Mouse (Mus musculus) CH12F3 (cell line): ENCODE results near the gene Afdn.
"Not testable (repeated sequence)": the region's sequence is repeated elsewhere in the genome, so short reads cannot be mapped to it uniquely, and the experiment has no call there.

Source experiments
- in situ Hi-C: fragments of 300-500 bp; cut with MboI; formaldehyde crosslinking; loops from 2 replicates; pipeline ENCODE4 v1.14.3; 2020; ENCODE audit warnings: low sequenced_read_pairs

The Afdn gene

GRCm38 (mm10) chr17:13865340-13865739 lies 105.0 kb downstream of the Afdn start:
- in situ Hi-C loops, result no loop called here

GRCm38 (mm10) chr17:13866951-13867351 lies 106.6 kb downstream of the Afdn start:
- in situ Hi-C loops, result no loop called here

- in situ Hi-C loops, result no loop called here
Measured at GRCm38 (mm10) chr17:13867475-13867874, 107.1 kb downstream of the Afdn start.

- in situ Hi-C loops, result no loop called here
Measured at GRCm38 (mm10) chr17:13870236-13870635, 109.9 kb downstream of the Afdn start.

GRCm38 (mm10) chr17:13874245-13874644 lies 113.9 kb downstream of the Afdn start:
- in situ Hi-C loops, result no loop called here

GRCm38 (mm10) chr17:13877460-13877859 lies 117.1 kb downstream of the Afdn start:
- in situ Hi-C loops, result no loop called here

- in situ Hi-C loops, result no loop called here
Measured at GRCm38 (mm10) chr17:13879731-13880130, 119.4 kb downstream of the Afdn start.

GRCm38 (mm10) chr17:13883540-13883939 lies 123.2 kb downstream of the Afdn start:
- in situ Hi-C loops, result no loop called here

- in situ Hi-C loops, result no loop called here
Measured at GRCm38 (mm10) chr17:13889818-13890434, 129.6 kb downstream of the Afdn start.

- in situ Hi-C loops, result no loop called here
Measured at GRCm38 (mm10) chr17:13890932-13891331, 130.6 kb downstream of the Afdn start.

GRCm38 (mm10) chr17:13898838-13899237 lies 138.5 kb downstream of the Afdn start:
- in situ Hi-C loops, result no loop called here

- in situ Hi-C loops, result no loop called here
Measured at GRCm38 (mm10) chr17:13899241-13899640, 138.9 kb downstream of the Afdn start.

- in situ Hi-C loops, result no loop called here
Measured at GRCm38 (mm10) chr17:13903793-13904192, 143.5 kb downstream of the Afdn start.

- in situ Hi-C loops, result no loop called here
Measured at GRCm38 (mm10) chr17:13907082-13907481, 146.7 kb downstream of the Afdn start.

GRCm38 (mm10) chr17:13907681-13908080 lies 147.3 kb downstream of the Afdn start:
- in situ Hi-C loops, result no loop called here

GRCm38 (mm10) chr17:13913951-13914350 lies 153.6 kb downstream of the Afdn start:
- in situ Hi-C loops, result no loop called here

- in situ Hi-C loops, result no loop called here
Measured at GRCm38 (mm10) chr17:13914531-13914930, 154.2 kb downstream of the Afdn start.

- in situ Hi-C loops, result no loop called here
Measured at GRCm38 (mm10) chr17:13920771-13921170, 160.4 kb downstream of the Afdn start.

- in situ Hi-C loops, result no loop called here
Measured at GRCm38 (mm10) chr17:13923418-13923817, 163.1 kb downstream of the Afdn start.

- in situ Hi-C loops, result no loop called here
Measured at GRCm38 (mm10) chr17:13924588-13924987, 164.2 kb downstream of the Afdn start.

GRCm38 (mm10) chr17:13925931-13926330 lies 165.6 kb downstream of the Afdn start:
- in situ Hi-C loops, result no loop called here

- in situ Hi-C loops, result no loop called here
Measured at GRCm38 (mm10) chr17:13930421-13930820, 170.1 kb downstream of the Afdn start.

- in situ Hi-C loops, result not testable (repeated sequence)
Measured at GRCm38 (mm10) chr17:13935364-13935763, 175.0 kb downstream of the Afdn start.
